Mouse (Mus musculus) adrenal gland, postnatal 14 days (tissue): Measurements from ENCODE around the gene Rwdd3. TPM values are rescaled to one million over a fixed set of nuclear protein-coding genes. Genes with fewer than 3 reads are reported as not detected.

Experiments
- DNase-seq: peaks from one replicate; pipeline ENCODE4 v3.0.0; 2021; ENCODE audit warnings: mixed read lengths
- long read RNA-seq, 2 experiments: library from polyadenylated mRNA; stranded (forward); transcript quantifications; one replicate each; pipeline ENCODE4 v2.0.0; 2021
- total RNA-seq: library from RNA; stranded (reverse); gene quantifications from 2 replicates; pipeline ENCODE4 v1.2.3, GENCODE M21; 2021

The Rwdd3 gene
- total RNA-seq: 11.4 and 13.9 TPM in 2 replicates
- long read RNA-seq, experiment 1, transcript Rwdd3-204 (5 exons, 1,484 nt): major isoform, 15 of 25 reads
- long read RNA-seq, experiment 1, partial matches to known transcripts: 3 of 25 reads
- long read RNA-seq, experiment 1, other reads (novel, unspliced or antisense): 5 of 25 reads
- long read RNA-seq, experiment 2, transcript Rwdd3-204 (5 exons, 1,484 nt): major isoform, 9 of 24 reads
- long read RNA-seq, experiment 2, partial matches to known transcripts: 4 of 24 reads
- long read RNA-seq, experiment 2, other reads (novel, unspliced or antisense): 9 of 24 reads

DNA sequence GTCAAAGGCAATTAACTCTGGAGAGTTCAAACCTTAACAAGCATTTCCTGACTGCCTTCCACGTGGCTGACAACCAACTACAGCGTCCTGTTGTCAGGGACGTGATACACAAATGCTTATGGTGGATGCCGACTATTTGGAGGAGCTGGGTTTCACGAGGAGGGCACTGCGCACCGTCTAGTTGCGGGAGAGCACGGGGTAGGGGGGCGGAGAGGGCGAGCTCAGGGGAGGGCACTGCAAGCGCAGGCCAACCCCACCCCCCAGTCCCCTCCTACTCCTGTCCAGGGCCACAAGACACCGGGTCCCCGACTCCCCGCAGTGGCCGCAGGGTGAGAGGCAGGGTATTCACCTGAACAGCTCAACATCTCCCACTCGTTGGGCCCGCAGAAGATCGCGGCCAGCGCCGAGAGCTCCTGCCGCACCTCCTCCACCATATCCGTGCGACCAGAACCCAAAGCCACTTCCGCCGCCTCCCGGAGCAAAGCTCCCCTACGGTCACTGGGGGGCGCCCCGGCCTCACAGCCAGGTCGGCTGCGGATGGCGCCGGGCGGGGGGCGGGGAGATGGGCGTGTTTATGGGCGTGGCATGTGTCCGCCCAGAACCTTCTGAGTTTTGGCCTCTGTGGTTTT, at the start of gene Rwdd3:
Gene Rwdd3, minus strand, starts transcription at position 453 of the 629 bp plus-strand sequence.
- peak; percentile 96 for DNase-seq

DNA sequence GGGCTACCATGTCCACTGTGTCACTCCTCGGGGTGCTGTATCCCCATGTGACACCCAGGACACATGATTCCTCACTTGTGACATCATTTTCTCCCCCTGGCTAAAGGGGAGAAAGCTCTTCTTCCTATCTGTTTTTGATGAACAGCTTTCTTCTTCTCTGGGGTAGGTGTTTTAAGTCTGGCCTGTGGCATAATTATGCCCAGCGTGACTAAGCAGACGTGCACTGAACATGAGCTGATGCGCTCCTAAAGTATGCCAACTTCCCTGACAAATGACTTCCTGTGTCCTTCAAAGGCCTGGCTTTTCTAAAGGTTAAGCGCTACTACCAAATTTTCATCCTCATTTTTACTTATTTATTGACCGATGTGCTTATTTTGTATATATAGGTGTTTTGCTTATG, 45.5 kb upstream of the Rwdd3 start:
- peak; percentile 55 for DNase-seq

DNA sequence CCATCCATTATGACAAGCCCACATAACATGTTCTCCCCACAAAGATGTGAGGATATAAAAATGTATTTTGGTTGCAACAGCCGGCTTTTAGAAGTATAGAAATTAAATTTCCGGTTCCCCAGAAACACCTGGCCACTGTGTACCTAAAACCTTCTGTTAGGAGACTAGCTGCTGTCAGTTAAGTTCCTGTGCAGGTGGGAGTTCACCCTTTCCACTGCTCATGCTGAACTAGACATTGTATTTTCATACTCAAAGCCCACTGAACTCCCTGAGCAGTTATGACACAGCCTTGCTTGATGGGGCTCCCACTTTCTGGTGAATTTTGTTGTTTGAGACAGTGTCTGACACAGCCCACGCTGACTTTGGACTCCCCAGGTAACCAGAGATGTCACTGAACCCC, 42.0 kb upstream of the Rwdd3 start:
- no peak for DNase-seq

DNA sequence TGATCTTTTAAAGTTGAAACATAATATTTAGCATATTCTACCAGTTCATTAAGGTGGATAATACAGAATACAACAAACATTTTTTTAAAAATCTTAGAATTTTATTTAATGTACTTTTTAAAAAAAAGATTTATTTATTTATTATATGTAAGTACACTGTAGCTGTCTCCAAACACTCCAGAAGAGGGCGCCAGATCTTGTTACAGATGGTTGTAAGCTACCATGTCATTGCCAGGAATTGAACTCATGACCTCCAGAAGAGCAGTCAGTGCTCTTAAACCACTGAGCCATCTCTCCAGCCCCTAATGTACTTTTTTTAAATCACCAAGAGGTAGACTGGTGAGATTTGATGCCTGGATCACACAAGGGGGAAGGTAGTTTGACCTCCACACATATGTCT, 40.7 kb upstream of the Rwdd3 start:
- DNase-seq: peak; percentile 33

DNA sequence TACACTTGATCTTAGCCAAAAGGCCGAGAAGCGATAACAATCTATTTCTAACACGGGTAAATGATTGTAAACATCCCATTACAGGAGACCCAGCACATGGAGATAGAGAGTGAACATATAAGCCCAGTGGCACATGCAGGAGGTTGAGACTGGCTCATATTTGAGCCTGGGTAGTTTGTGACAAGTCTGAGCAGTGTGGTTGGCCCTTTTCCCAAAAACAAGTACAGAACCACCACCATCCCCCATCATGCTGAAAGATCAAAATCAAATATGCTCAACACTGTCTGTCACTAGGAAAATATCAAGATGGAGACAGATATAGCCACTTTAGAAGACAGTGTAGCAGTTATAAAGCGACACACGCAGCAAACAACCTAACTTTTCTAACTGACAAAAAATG, 37.5 kb upstream of the Rwdd3 start:
- DNase-seq: no peak

DNA sequence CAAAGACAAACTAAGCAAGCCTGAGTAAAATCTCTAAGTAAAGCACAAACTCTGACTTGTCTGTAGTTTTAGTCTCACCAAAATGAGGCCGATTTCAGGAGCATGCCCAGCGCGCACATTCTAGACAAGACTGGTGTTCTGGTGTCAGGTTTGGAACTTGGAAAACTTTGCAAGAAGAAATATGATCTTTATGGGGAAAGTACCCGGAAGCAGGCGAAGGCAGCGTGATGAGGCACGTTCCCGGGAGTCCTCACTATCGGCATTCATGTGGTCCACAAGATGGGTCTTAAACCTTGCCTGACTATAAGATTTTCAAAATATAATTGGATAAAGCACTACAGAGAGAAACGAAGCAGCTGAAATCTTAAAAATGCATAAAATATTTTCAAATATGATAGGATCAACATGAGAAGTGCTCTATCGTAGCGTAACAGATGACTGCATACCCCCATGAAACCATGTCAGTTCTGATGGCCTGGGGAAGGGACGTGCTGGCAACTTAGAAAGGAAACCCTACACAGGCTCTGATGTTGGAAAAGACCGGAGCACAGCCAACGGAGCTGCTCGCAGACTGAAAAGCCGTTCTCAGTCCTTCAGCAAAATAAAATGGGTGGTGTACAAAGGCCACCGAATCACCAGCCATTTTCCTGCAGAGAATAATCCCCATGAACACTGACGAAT, 34.8 kb upstream of the Rwdd3 start:
- DNase-seq: no peak

DNA sequence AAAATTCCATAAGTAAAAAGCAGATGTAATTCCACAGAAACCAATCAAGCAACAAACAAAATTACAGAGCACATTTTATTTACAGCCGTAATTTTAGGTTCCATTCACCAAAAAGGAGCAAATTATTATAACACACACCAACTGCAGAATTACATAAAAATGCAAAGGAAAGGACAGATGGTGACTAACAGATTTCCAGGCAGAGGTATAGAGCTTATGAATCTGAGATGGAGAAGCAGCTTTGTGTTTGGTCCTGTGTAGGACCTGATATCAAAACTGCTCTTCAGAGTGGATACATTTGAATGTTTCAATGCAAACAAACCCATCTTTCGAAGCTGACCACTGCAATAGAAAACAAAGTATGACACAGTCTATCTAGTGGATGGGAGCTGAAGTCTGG, 31.1 kb upstream of the Rwdd3 start:
- no peak for DNase-seq

DNA sequence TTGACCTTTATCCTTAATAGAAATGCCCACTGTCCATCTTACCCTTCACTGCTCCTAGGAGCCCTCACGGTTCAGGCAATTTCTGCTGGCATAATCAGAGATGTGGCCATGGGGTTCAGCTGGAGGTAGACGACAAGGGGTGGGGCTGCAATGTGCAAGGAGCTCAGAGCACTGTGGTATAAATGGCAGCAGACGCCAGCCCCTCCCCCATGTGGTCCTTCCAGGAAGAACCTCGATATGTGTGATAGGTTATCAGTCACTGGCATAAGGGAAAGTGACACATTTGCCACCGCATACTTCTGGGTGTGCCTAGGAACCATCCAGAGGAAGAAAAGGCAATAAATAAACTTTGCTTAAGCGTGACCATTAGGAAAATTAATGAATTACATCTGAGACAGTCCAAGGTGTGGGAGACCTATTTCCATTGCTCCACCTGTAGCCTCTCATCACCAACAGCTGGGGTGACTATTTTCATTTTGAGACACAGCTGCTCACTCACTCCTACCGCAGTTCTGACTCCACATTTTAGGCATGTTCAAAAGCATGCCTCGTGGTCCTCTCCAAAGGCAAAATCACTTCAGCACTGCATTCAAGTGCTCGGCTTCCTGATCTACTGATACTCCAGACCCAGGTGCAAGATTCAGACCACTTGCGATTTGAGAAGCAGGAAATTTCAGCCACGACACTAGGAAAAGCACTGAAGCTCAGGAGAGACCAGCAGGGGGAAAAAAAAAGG, 29.7 kb upstream of the Rwdd3 start:
- no peak for DNase-seq

DNA sequence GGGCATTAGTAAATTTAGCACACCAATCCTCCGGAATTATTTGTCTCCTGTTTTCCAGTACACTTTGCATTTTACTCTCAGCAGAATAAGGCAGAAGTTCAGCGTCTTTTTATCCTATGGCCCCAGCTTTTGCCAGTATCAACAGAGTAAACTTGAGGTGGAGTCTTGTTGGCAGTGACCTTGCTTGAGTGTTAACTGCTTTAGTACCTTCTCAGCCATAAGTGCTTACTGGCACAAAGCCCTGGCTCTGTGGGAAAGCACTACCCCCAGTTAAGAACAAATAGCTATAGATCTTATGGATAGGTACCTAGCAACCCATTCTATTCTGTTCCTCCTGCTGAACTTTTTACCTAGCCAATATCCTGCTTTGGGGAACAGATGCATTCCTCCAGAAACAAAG, 17.7 kb upstream of the Rwdd3 start:
- DNase-seq: no peak

DNA sequence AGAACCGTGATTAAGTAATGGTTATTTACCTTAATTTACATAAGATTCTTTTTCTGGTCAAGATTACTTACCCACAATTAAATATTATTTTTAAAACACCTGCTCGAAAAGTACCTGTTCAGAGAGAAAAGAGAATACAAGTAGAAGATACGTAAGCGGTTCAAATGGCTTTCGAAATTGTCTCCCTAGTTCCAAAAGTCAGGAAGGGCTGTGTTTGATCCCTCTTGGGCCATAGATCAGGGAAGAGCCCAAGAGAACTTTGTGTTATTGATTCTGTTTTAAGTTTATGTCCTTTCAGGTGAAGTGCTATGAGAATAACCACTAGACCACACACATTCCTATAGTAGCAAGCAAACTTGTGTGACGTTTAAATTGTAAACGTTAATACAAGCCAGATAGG, 16.0 kb upstream of the Rwdd3 start:
- DNase-seq: no peak

DNA sequence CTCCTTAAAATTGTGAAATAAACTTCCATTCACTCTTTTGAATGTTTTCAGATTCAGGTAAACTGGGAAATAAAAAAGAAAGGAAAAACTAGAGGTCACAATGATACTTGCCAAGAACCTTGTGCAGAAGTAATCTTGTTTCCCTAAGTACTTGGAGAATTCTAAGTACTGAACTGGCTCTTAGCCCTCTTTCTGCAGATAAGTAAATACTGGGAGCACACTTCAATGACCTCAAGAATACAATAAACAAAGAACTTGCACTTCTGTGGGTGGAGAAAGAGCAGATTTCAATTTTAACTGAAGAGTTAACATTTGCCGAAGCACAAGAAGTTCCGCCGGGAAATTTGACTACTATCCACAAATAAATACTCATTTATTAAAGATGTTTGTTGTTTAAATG, 15.4 kb upstream of the Rwdd3 start:
- no peak for DNase-seq

DNA sequence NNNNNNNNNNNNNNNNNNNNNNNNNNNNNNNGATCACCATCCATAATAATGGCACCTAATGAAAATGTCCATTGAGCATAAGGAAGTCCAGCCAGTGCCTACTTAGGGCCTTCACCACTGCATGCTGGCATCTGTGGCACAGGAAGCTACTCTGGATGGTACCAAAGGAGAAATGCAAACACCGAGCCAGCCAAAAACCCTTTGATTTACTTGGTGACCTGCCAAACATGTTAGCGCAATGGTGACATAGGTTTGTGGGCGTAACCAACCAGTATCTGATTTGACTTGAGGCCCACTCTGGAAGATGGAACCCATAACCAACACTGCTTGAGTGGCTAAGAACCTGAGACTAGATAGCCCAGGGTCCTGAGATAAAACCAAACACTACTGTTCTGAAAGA, 13.7 kb upstream of the Rwdd3 start:
- no peak for DNase-seq

DNA sequence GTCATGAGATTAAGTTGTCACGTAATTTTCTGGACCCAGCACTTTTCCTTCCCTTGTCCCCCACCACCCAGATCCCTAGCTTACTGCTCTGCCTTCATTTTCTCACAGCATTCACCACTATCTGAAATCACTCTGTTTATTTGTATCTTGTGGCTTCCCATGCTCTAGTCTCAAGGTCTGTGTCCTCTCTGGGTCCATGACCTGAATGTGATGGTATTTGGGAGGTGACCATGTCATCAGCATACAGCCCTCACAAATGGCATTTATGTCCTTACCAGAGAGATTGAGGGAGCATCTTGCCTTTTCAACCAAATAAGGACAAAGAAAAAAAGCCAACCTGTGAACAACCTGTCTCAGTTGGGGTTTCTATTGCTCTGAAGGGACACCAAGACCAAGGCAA, 4.5 kb upstream of the Rwdd3 start:
- no peak for DNase-seq

DNA sequence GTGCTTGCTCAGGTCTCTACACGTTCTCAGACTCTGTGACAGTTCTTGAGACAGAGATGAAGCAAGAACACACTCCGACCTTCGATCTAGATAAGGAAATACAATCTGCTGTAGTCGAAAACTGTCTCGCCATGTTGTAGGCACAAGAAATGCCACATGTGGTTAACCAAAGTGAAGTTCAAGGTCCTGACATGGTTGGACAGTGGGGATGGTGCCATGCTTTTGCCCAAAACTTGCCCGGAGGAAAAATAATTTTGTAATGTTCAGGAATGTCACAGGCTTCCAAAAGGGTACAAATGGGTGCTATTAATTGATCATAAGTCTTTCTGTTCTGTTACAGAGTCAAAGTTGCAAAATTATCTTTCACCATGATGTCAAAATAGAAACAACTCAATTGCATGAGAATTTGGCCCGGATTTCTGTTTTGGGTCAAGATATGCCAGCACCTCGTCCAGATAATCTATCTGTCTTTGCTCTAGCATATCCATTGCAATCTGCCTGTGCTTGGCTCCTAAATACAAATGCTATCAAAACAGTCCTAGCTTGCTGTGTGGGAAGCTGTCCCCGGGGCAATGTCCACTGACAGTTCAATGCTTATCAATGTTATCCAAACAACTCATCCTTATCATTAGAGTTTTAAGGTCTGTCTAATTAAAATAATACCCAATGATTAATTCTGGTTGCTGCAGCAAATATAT, 2.9 kb upstream of the Rwdd3 start:
- DNase-seq: peak; percentile 43

DNA sequence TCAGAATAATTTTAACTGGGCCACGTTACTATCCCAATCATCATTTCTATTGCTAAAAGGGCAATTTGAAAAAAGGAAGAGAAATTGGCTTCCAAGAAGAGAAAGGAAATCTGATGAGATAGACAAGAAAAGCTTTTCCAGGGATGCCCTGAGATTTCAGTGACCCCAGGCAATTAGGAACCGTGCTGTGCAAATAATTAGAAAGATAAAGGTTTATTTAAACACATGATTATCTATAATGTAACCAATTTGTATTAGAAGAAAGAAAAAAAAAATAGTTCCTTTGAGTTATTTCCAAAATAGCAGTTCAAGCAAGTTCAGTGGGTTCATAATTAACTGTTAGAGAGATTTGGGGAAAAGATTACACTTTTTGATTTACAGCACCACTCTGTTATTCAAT, 1.2 kb upstream of the Rwdd3 start:
- DNase-seq: no peak

DNA sequence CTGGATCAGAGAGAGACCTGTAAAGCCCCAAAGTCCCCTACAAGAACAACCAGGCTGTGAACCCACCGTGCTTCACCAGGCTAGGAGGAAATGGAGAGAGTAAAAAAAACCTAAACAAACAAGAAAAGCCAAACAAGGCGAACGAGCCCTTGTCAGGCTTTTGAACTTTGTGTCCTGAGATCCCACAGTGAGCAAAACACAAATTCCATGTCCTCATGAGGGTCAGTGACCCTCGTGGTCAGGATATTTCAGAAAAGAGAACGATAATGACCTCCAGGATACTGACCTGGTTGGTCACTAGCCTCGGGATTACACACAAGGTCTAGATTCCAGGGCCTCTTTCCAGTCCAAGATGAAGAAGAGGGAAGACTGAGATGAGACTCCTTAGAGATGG, 374 bp upstream of the Rwdd3 start:
- DNase-seq: no peak

DNA sequence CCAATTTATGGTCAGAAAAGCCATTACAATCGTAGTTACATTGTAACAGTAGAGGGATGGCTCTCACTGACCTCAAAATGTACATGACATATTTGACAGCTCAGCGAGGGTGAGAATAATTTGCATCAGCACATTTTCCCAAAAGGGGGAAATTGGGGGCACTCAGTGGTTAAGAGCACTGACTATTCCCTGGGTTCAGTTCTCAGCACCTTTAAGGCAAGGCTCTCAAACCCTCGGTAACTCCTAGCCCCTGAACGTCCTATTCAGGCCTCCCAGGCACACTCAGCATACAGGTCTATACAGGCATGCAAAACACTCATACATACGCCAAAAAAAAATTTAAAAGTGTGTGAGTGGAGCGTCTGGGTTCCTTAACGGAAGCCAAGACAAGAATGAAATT, 864 bp downstream of the Rwdd3 start:
- DNase-seq: no peak

DNA sequence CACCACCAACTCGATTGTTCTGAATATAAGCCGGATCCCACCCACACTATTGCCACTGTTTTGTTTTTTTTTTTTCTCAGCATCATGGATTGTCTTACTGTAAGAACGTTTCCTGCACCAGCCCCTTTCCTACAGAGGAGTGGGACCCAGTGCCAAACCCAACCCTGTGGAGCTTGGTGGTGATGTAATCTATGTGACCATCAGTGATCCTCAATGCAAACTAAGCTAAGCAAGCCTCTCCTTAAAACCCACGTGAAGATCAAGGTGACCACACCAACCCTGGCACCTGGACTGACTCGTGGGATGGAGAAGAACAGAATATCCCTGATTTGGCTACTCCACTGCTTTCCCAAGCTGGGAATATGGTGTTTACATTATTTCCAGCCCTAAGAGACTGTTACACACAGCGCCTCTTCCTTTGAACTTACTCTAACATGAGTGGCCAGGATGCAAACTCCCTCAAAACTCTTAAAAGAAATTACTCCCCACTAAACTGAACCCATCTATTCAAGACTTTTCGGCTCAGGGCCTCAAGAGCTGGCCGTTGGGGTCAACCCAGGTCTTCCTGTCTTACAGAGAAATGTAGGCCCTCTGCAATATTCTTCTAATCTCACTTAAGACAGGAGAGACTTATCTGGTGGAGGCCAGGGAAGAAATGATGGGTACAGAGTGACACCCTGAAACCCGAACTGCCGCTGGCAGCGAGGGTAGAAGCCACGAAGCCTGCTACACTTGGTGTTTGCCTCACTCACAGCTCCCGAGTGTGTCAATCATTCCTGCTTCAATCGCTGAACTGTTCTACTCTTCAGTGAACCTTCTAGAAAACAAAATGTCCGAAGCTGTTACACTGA, 2.2 kb downstream of the Rwdd3 start:
- no peak for DNase-seq

DNA sequence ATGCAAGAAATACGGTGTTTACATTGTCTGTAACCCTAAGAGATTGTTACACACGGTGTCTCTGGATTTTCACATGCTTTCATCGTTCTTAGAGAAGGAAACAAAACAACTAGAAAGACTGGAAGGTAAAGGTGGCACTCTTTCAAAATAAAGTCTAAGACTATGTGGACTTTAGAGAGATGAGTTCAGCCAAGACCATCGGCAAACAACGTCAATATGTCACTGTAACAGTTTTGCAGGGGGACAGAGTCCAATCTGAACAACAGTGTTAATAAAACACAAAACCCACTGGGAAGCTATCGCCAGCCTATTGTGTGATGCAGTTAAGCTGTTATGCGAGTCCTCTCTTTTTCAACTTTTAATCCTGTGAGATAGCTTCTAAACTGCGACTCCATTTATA, 2.9 kb downstream of the Rwdd3 start:
- no peak for DNase-seq

DNA sequence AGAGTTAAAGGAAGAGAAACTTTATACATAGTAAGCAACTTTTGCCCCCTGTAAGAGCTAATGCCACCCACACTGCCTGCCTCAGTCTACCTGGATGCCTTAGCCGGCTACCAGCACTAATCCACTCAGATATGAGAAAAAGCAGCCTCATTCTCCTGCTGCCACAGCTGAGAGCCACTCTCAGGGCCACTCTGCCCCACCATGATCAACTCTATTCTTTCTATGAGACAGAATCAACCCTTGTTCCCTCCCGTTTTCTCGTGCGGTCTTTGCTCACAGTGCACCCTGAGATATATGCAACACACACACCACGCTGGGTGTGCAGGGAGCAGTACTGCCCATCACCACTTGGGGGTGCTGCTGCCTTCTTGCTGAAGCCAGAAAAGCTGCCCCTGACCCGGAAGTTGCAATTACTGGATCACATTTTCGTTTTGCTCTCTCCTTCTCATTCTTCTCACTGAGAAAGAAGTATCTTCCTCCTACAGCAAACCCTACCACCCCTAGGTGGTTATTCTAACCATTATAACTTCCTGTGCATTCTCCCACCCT, 8.2 kb downstream of the Rwdd3 start:
- peak; percentile 89 for DNase-seq

DNA sequence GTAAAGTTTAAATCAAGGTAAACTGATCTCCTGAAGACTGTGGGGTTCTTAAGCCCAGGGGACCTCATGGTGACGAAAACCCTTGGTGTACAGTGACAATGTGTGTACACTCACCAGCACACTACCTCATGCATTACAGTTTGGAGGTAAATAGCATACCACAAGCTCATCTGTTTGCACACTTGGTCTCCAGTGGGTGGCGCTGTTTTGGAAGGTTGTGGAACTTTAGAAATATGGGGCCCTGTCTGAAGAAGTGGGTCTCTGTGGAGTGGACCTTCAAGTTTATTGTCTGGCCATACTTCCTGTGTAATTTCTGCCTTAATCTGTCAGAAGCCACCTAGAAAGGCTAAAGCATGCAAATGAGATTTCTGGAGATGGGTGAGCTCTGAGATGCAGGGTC, 9.8 kb downstream of the Rwdd3 start:
- DNase-seq: peak; percentile 47
